Mouse (Mus musculus) liver, embryonic 11.5 days (tissue): ENCODE results near the gene Myh7b. TPM values are rescaled to one million over a fixed set of nuclear protein-coding genes. Genes with fewer than 3 reads are reported as not detected.
A peak's percentile ranks its signal among the peaks of the same experiment; 100 is the strongest.

ENCODE experiments used
- ATAC-seq: fragments of 200-750 bp; cut with Nextera tagmentation; replicated peaks from 2 replicates; pipeline ENCODE4 v1.8.0; 2017; ENCODE audit warnings: moderate number of reproducible peaks, mild to moderate bottlenecking, moderate TSS enrichment, moderate library complexity; ENCODE audit not compliant: low FRiP score
- DNase-seq: peaks from one replicate; pipeline ENCODE4 v3.0.0-alpha.2; 2017; ENCODE audit warnings: low spot score
- H3K27ac ChIP-seq: fragments of 300-500 bp; sonication (generic); 2 replicates; pipeline ENCODE4 v1.5.1; 2014; ENCODE audit warnings: mild to moderate bottlenecking, low read depth, low read length, control low read depth
- H3K27me3 ChIP-seq: fragments of 300-500 bp; sonication (generic); replicated peaks from 2 replicates; pipeline ENCODE4 v1.6.1; 2014; ENCODE audit warnings: low read length, mixed read lengths; ENCODE audit not compliant: control insufficient read depth, insufficient read depth
- H3K36me3 ChIP-seq: fragments of 300-500 bp; sonication (generic); 2 replicates; pipeline ENCODE4 v1.6.1; 2014; ENCODE audit warnings: mild to moderate bottlenecking, low read length, moderate library complexity, mixed read lengths; ENCODE audit not compliant: control insufficient read depth, insufficient read depth
- H3K4me1 ChIP-seq: fragments of 300-500 bp; sonication (generic); replicated peaks from 2 replicates; pipeline ENCODE4 v1.6.1; 2014; ENCODE audit warnings: low read length, mixed read lengths; ENCODE audit not compliant: control insufficient read depth, insufficient read depth
- H3K4me2 ChIP-seq: fragments of 300-500 bp; sonication (generic); 2 replicates; pipeline ENCODE4 v1.6.1; 2014; ENCODE audit warnings: mild to moderate bottlenecking, control low read depth, moderate library complexity
- H3K4me3 ChIP-seq: fragments of 300-500 bp; sonication (generic); 2 replicates; pipeline ENCODE4 v1.5.1; 2014; ENCODE audit warnings: low read depth, low read length, control low read depth
- H3K9ac ChIP-seq: fragments of 300-500 bp; sonication (generic); 2 replicates; pipeline ENCODE4 v1.6.1; 2014; ENCODE audit warnings: low read depth, low read length, control low read depth
- H3K9me3 ChIP-seq: fragments of 300-500 bp; sonication (generic); 2 replicates; pipeline ENCODE4 v1.6.1; 2016; ENCODE audit warnings: low read length, inconsistent platforms, mixed read lengths; ENCODE audit not compliant: control insufficient read depth
- WGBS: fragments of 180-500 bp; shearing (Covaris S2); extraction: QIAGEN DNeasy Blood & Tissue Kit; methylation state at CpG from one replicate; pipeline ENCODE4 v1.1.7; 2014; 5-methylcytosine and 5-hydroxymethylcytosine counted together
- polyA plus RNA-seq: library from polyadenylated mRNA; unstranded; fragments of >200 nt; fragmentation: Nextera tagmentation; extraction: Ambion mirVana; gene quantifications from 2 replicates; pipeline ENCODE4 v1.2.1, GENCODE M21; 2014

Myh7b gene
- polyA plus RNA-seq, 1 experiment from 2014 or later: 4.3 TPM

- ATAC-seq (no peak), DNase-seq (peak; percentile 80)
- Histone ChIP-seq H3K9ac (no peak overlapping the region), H3K4me2 (no peak overlapping the region), H3K9me3 (no peaks in the 10 kb centered on the region), H3K4me1 (peaks cover 10% of the 10 kb centered on the region), H3K4me3 (no peak overlapping the region), H3K27ac (no peak overlapping the region), H3K36me3 (peaks cover 2% of the 10 kb centered on the region; the same call in 1 of the 2 replicates), H3K27me3 (peaks cover 63% of the 10 kb centered on the region)
- WGBS: 43% methylated on average over 21 of the region's 21 CpGs
Observed at GRCm38 (mm10) chr2:155627030-155627738, 16.2 kb downstream of the Myh7b start.

GRCm38 (mm10) chr2:155628112-155628511 is 17.1 kb downstream of the Myh7b start:
- H3K9me3 ChIP-seq: no peaks in the 10 kb centered on the region
- H3K4me2 ChIP-seq: no peak overlapping the region
- no peak overlapping the region for H3K9ac ChIP-seq
- peaks cover 7% of the 10 kb centered on the region; the same call in 1 of the 2 replicates for H3K36me3 ChIP-seq
- ATAC-seq (no peak), DNase-seq (no peak)
- no peak overlapping the region for H3K4me3 ChIP-seq
- H3K4me1 ChIP-seq: peaks cover 7% of the 10 kb centered on the region
- no peak overlapping the region for H3K27ac ChIP-seq
- 81% methylated on average over 9 of the region's 9 CpGs for WGBS
- peaks cover 69% of the 10 kb centered on the region for H3K27me3 ChIP-seq

GRCm38 (mm10) chr2:155628519-155628918 is 17.5 kb downstream of the Myh7b start:
- no peak overlapping the region; the same call in 1 of the 2 replicates for H3K9ac ChIP-seq
- H3K4me1 ChIP-seq: peaks cover 7% of the 10 kb centered on the region
- DNase-seq (no peak), ATAC-seq (no peak)
- H3K9me3 ChIP-seq: no peaks in the 10 kb centered on the region
- no peak overlapping the region for H3K4me2 ChIP-seq
- WGBS: 79% methylated on average over 13 of the region's 13 CpGs
- H3K4me3 ChIP-seq: no peak overlapping the region
- peaks cover 7% of the 10 kb centered on the region; the same call in 1 of the 2 replicates for H3K36me3 ChIP-seq
- no peak overlapping the region for H3K27ac ChIP-seq
- peaks cover 69% of the 10 kb centered on the region for H3K27me3 ChIP-seq

GRCm38 (mm10) chr2:155629231-155629661 is 18.2 kb downstream of the Myh7b start:
- no peak for DNase-seq
- no peak overlapping the region for H3K27ac ChIP-seq
- peaks cover 10% of the 10 kb centered on the region; the same call in 1 of the 2 replicates for H3K36me3 ChIP-seq
- peak overlapping the region; percentile 43 for H3K4me3 ChIP-seq
- 0 out of 2 replicates have a peak overlapping the region, but pooled peaks have one; percentile 26 for H3K9ac ChIP-seq
- no peaks in the 10 kb centered on the region for H3K9me3 ChIP-seq
- ATAC-seq: no peak
- peaks cover 7% of the 10 kb centered on the region for H3K4me1 ChIP-seq
- H3K4me2 ChIP-seq: peak overlapping the region; percentile 71
- H3K27me3 ChIP-seq: peaks cover 73% of the 10 kb centered on the region
- WGBS: 2% methylated on average over 35 of the region's 35 CpGs

GRCm38 (mm10) chr2:155630153-155630552 is 19.1 kb downstream of the Myh7b start:
- Histone ChIP-seq H3K9ac (no peak overlapping the region), H3K4me3 (peak overlapping the region; percentile 3; the same call in 1 of the 2 replicates), H3K27ac (no peak overlapping the region), H3K9me3 (no peaks in the 10 kb centered on the region), H3K27me3 (peaks cover 73% of the 10 kb centered on the region), H3K4me2 (no peak overlapping the region; the same call in 1 of the 2 replicates), H3K4me1 (peaks cover 7% of the 10 kb centered on the region), H3K36me3 (peaks cover 19% of the 10 kb centered on the region)
- WGBS: 25% methylated on average over 20 of the region's 20 CpGs
- DNase-seq (no peak), ATAC-seq (no peak)

GRCm38 (mm10) chr2:155630590-155631416 is 19.8 kb downstream of the Myh7b start:
- ATAC-seq (no peak), DNase-seq (no peak)
- Histone ChIP-seq H3K36me3 (peaks cover 24% of the 10 kb centered on the region), H3K27ac (no peak overlapping the region), H3K9ac (no peak overlapping the region), H3K27me3 (peaks cover 69% of the 10 kb centered on the region), H3K4me2 (no peak overlapping the region; the same call in 1 of the 2 replicates), H3K4me3 (no peak overlapping the region), H3K9me3 (no peaks in the 10 kb centered on the region), H3K4me1 (peaks cover 7% of the 10 kb centered on the region)
- 22% methylated on average over 43 of the region's 43 CpGs for WGBS

- WGBS: 75% methylated on average over 30 of the region's 30 CpGs
- no peak for DNase-seq
- Histone ChIP-seq H3K4me2 (no peak overlapping the region), H3K9ac (no peak overlapping the region), H3K27ac (no peak overlapping the region), H3K9me3 (no peaks in the 10 kb centered on the region), H3K36me3 (peaks cover 25% of the 10 kb centered on the region), H3K4me3 (no peak overlapping the region), H3K27me3 (peaks cover 58% of the 10 kb centered on the region), H3K4me1 (peaks cover 7% of the 10 kb centered on the region)
- ATAC-seq: no peak
Observed at GRCm38 (mm10) chr2:155632138-155632936, 21.3 kb downstream of the Myh7b start.

- WGBS: 71% methylated on average over 19 of the region's 19 CpGs
- Histone ChIP-seq H3K4me2 (no peak overlapping the region), H3K36me3 (peaks cover 30% of the 10 kb centered on the region), H3K27me3 (peaks cover 51% of the 10 kb centered on the region), H3K27ac (no peak overlapping the region), H3K4me3 (no peak overlapping the region), H3K9me3 (no peaks in the 10 kb centered on the region), H3K9ac (no peak overlapping the region), H3K4me1 (peaks cover 7% of the 10 kb centered on the region)
- ATAC-seq: no peak
- DNase-seq: no peak
Observed at GRCm38 (mm10) chr2:155633121-155633520, 22.1 kb downstream of the Myh7b start.
